Mouse (Mus musculus) heart, postnatal 25 days (tissue): ENCODE data around the gene Bcl7a. TPM values are rescaled to one million over a fixed set of nuclear protein-coding genes. Genes with fewer than 3 reads are reported as not detected.

ENCODE experiments used
- DNase-seq: peaks from one replicate; pipeline ENCODE4 v3.0.0; 2022; ENCODE audit warnings: low spot score
- intact Hi-C: fragments of 180-260 bp; cut with DNase I; formaldehyde crosslinking; loops from one replicate; pipeline ENCODE4 v1.15.1; 2025
- total RNA-seq, 2 experiments: library from RNA; stranded (reverse); gene quantifications; 2 replicates each; pipeline ENCODE4 v1.2.3; 2021

The Bcl7a gene
- total RNA-seq, 2 experiments from 2014 or later, result 8.6 to 9.5 TPM

DNA sequence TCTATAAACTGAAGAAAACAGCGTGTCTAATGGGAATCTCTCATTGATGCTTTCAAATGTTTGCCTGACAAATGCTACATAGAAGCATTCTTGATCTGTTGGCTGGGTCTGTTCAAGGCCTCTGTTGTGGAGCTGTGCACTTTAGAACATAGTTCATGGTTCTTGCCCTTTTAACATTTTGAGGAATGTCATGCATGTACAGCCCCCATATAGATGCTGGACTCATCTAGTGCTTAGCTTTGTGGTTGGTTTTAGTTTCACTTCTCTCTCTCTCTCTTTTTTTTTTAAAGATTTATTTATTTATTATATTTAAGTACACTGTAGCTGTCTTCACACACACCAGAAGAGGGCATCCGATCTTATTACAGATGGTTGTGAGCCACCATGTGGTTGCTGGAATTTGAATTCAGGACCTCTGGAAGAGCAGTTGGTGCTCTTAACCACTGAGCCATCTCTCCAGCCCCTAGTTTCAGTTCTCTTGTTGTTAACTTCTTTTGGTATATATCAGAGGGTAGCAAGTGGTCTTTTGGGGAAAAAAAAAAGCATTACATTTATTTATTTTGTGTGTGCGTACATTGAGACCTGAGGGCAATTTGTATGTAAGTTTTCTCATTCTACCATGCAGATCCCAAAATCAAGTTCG, 55.3 kb downstream of the Bcl7a start:
- no peak for DNase-seq
- intact Hi-C loops, result no loop called here

GRCm38 (mm10) chr5:123404480-123404879, 60.8 kb downstream of the Bcl7a start:
- intact Hi-C loops, result no loop called here
- no peak for DNase-seq

GRCm38 (mm10) chr5:123406952-123407351, 63.3 kb downstream of the Bcl7a start:
- DNase-seq, result no peak
- intact Hi-C loops, result no loop called here

DNA sequence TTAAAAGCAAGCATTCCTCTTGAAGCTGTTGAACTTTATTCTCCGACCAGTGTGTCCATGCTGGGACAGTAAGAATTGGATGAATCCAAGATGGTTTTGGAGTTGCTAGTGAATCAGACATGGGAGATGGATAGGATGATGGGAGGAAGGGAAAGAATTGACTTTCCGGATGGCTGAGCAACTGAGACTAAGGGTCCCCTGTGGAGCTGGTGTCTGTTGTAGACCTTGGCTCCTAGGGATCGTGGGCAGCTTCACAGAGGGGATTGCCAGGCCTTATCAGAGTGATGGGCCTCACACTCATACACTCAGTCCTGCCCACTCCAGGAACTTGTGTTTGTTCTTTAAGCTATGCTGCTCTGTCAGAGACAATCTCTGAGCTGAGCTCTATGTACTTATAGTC, 64.5 kb downstream of the Bcl7a start:
- intact Hi-C loops, result no loop called here

DNA sequence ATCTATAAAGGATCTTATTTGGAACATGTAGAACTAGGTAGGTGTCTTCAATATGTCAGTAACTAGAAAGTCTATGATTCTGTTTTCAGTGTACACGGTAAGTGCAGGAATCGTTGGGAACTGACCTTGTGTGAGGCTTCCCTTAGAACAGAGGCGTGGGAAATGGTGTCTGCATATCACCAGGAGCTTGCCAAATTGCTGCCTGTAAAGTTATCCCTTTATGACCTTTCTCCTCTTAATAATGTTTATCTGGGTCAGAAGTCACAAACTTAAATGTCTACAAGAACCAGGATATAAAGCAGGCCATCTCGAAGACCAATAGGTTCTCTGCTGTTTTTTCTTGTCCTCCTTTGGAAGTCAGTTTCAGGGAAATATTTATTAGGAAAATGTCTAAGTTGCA, 68.6 kb downstream of the Bcl7a start:
- intact Hi-C loops, result no loop called here
- DNase-seq, result no peak

More for the DNA sequence above, 64.5 kb downstream of the Bcl7a start:
- no peak for DNase-seq

DNA sequence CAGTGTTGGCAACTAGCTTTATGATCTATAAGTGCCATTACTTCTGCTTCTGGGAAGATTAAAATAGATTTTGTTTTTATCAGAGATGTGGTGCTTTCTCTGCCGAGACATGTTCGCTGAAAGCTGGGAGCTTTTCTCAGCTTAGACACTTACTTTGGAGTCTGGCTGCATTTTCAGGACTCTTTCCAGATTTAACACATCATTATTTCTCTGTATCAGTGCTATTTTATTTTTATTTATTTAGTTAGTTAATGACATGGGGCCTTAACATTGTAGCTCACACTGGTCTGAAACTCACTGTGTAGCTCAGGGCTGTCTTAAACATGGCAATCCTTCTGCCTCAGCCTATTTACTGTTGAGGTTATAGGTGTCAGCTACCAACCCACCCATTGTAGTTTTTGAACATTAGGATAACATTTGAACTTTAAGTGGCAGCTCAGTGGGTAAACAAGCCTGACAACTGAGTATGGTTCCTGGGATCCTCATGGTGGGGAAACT, 70.3 kb downstream of the Bcl7a start:
- DNase-seq, result no peak
- intact Hi-C loops, result no loop called here

DNA sequence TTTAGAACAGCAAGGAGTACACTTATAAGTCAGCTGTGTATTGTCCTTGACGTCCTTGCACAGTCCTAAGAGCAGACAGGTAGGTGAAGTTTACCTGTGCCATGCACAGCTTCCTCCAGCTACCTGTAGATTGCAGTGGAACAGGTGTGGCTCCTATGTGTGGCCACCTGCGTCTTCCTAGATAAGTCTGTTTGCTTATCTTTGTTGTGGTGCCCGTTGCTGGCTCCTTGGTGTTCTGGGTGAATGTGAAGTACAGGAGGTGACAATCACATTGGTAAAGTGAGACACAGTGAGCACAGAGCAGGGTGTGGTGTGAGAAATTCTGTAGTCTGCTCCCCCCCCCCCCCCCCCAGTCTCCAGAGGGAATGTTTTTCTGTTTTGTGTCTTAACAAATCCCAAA, 72.5 kb downstream of the Bcl7a start:
- intact Hi-C loops, result no loop called here
- no peak for DNase-seq

- no peak for DNase-seq
- intact Hi-C loops, result no loop called here
These were observed 73.2 kb downstream of the Bcl7a start for GRCm38 (mm10) chr5:123416566-123417518.

GRCm38 (mm10) chr5:123423885-123424284, 80.3 kb downstream of the Bcl7a start:
- no peak for DNase-seq
- intact Hi-C loops, result no loop called here

Other genes with a start within 250 kb of the Bcl7a start
- under 1 TPM; 0.36 to 0.45 TPM for gene Rhof, start 211.1 kb upstream of the Bcl7a start, total RNA-seq
- 10 to 100 TPM; 14.4 to 18.4 TPM for gene Setd1b, start 201.6 kb upstream of the Bcl7a start, total RNA-seq
- gene Psmd9, start 174.4 kb upstream of the Bcl7a start, total RNA-seq, result 10 to 100 TPM; 15.6 to 16.7 TPM
- gene Hpd, start 161.1 kb upstream of the Bcl7a start, total RNA-seq, result not detected
- under 1 TPM; 0.81 to 0.98 TPM for gene Wdr66, start 91.7 kb upstream of the Bcl7a start, total RNA-seq
- 10 to 100 TPM; 23.0 to 25.7 TPM for gene Mlxip, start 51.0 kb downstream of the Bcl7a start, total RNA-seq
- gene Lrrc43, start 145.5 kb downstream of the Bcl7a start, total RNA-seq, result not detected
- gene Il31, start 145.7 kb downstream of the Bcl7a start, total RNA-seq, result not detected
- gene B3gnt4, start 166.6 kb downstream of the Bcl7a start, total RNA-seq, result not detected
- 10 to 100 TPM; 64.4 to 71.1 TPM for gene Diablo, start 180.3 kb downstream of the Bcl7a start, total RNA-seq
- gene Gm49027, start 181.7 kb downstream of the Bcl7a start, total RNA-seq, result not detected
- gene Vps33a, start 229.2 kb downstream of the Bcl7a start, total RNA-seq, result 10 to 100 TPM; 24.8 to 34.0 TPM